Mouse (Mus musculus) liver, embryonic 15.5 days (tissue): ENCODE data around the gene Skint1. TPM values are rescaled to one million over a fixed set of nuclear protein-coding genes. Genes with fewer than 3 reads are reported as not detected.
"Not testable (repeated sequence)": the region's sequence is repeated elsewhere in the genome, so short reads cannot be mapped to it uniquely, and the experiment has no call there.

Source experiments
- ATAC-seq: fragments of 200-750 bp; cut with Nextera tagmentation; 2 replicates; pipeline ENCODE4 v1.8.0; 2017; ENCODE audit warnings: moderate number of reproducible peaks, mild to moderate bottlenecking, moderate library complexity; ENCODE audit not compliant: insufficient read depth
- H3K27ac ChIP-seq: fragments of 300-500 bp; sonication (generic); replicated peaks from 2 replicates; pipeline ENCODE4 v1.5.1; 2015; ENCODE audit warnings: mild to moderate bottlenecking, inconsistent platforms
- H3K27me3 ChIP-seq: fragments of 300-500 bp; sonication (generic); 2 replicates; pipeline ENCODE4 v1.6.1; 2015; ENCODE audit warnings: mild to moderate bottlenecking, inconsistent platforms
- H3K36me3 ChIP-seq: fragments of 300-500 bp; sonication (generic); replicated peaks from 2 replicates; pipeline ENCODE4 v1.6.1; 2015; ENCODE audit warnings: moderate library complexity, mild to moderate bottlenecking, inconsistent platforms
- H3K4me1 ChIP-seq: fragments of 300-500 bp; sonication (generic); replicated peaks from 2 replicates; pipeline ENCODE4 v1.6.1; 2015; ENCODE audit warnings: inconsistent platforms
- H3K4me2 ChIP-seq: fragments of 300-500 bp; sonication (generic); 2 replicates; pipeline ENCODE4 v1.6.1; 2015; ENCODE audit warnings: moderate library complexity, mild to moderate bottlenecking, inconsistent platforms
- H3K4me3 ChIP-seq: fragments of 300-500 bp; sonication (generic); replicated peaks from 2 replicates; pipeline ENCODE4 v1.5.1; 2015; ENCODE audit warnings: mild to moderate bottlenecking, inconsistent platforms
- H3K9ac ChIP-seq: fragments of 300-500 bp; sonication (generic); 2 replicates; pipeline ENCODE4 v1.6.1; 2015; ENCODE audit warnings: moderate library complexity, mild to moderate bottlenecking, inconsistent platforms
- H3K9me3 ChIP-seq: fragments of 300-500 bp; sonication (generic); replicated peaks from 2 replicates; pipeline ENCODE4 v1.6.1; 2016; ENCODE audit warnings: inconsistent platforms
- WGBS: fragments of 180-500 bp; shearing (Covaris S2); methylation state at CpG from one replicate; pipeline ENCODE4 v1.1.7; 2015; ENCODE audit warnings: mixed read lengths; ENCODE audit not compliant: insufficient replicate concordance; 5-methylcytosine and 5-hydroxymethylcytosine counted together
- polyA plus RNA-seq: library from polyadenylated mRNA; unstranded; fragments of >200 nt; fragmentation: Nextera tagmentation; extraction: Ambion mirVana; gene quantifications from 2 replicates; pipeline ENCODE4 v1.2.1, GENCODE M21; 2015

The Skint1 gene
- not detected in 2 replicates for polyA plus RNA-seq

GRCm38 (mm10) chr4:112005969-112006368 is at the start of gene Skint1:
TSS of gene Skint1 (plus strand) at chr4:112006269.
- Histone ChIP-seq H3K27ac (no peak within 1 kb of the TSS), H3K9me3 (no peaks in the 10 kb centered on the region), H3K36me3 (no peaks in the 10 kb centered on the region), H3K27me3 (no peaks in the 10 kb centered on the region), H3K9ac (no peak within 1 kb of the TSS), H3K4me2 (no peak within 1 kb of the TSS), H3K4me3 (no peak within 1 kb of the TSS), H3K4me1 (no peaks in the 10 kb centered on the region)
- ATAC-seq = no peak

DNA sequence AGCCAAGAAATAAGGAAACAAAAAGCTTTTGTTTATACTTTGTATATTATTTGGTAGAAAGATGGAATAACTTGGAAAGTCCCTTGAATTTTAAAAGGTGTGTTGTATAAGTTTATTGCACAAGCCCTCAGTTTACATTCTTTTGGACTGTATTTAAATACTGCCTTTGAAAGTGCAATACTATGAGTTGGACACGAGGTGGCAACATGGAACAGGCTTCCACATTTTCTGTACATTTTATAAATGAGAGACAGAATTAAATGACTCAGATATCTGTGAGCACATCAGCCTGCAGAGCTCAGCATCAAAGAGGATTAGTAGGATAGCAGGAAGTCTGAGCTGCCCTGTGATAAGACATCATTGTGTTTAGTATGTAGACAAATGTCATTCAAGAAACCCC is 44.8 kb upstream of the Skint1 start:
- Histone ChIP-seq H3K4me1 (no peaks in the 10 kb centered on the region), H3K27me3 (no peaks in the 10 kb centered on the region), H3K9ac (no peak overlapping the region), H3K4me2 (no peak overlapping the region), H3K27ac (no peak overlapping the region), H3K36me3 (no peaks in the 10 kb centered on the region), H3K4me3 (no peak overlapping the region), H3K9me3 (no peaks in the 10 kb centered on the region)
- no peak for ATAC-seq
- WGBS = 13% methylated on average over 1 of the region's 1 CpGs

DNA sequence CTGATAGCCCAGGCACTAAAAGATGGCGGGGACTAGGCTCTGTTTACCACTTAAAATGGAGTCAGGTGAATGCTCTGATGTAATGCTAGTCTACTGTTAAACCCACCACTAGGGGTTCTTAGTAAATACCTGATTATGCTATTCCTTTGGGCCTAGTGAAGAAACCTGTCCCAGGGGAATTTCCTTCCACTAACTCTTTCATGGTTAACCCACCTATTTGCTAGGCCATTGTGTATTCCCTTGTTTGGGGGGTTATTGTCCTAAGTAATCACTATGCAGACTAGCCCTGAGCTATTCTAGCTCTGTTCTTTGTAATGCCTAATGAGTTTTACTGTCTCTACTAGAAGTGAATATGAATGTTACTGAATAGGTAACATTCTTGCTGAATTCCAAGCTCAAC is 42.8 kb upstream of the Skint1 start:
- H3K36me3 ChIP-seq, H3K4me3 ChIP-seq, H3K27me3 ChIP-seq, H3K4me2 ChIP-seq, H3K27ac ChIP-seq, H3K9me3 ChIP-seq, H3K4me1 ChIP-seq, H3K9ac ChIP-seq, ATAC-seq: not testable (repeated sequence)
- WGBS = 38% methylated on average over 1 of the region's 1 CpGs

DNA sequence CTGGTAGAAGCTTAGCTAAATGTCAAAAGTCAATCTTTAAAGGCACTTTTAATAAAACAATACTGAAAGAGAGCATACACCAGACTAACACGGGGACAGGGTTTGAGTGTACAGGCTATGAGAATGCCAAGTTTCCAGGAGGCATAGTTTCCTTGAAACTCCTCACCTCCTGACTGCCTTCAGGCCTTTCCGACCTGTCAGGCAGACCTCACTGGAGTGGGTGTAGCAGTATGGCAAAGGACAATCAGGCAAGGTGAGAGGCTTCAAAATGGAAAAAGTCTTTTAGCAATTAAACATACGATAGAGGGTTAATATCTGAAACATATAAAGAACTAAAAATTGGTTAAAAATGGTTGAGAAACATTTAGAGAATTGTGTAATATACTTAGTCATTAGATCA is 42.4 kb upstream of the Skint1 start:
- H3K36me3 ChIP-seq = no peaks in the 10 kb centered on the region
- H3K27ac ChIP-seq = no peak overlapping the region
- no peak for ATAC-seq
- H3K27me3 ChIP-seq = no peaks in the 10 kb centered on the region
- WGBS = 44% methylated on average over 3 of the region's 3 CpGs
- H3K4me3 ChIP-seq = no peak overlapping the region
- H3K9me3 ChIP-seq = no peaks in the 10 kb centered on the region
- H3K4me2 ChIP-seq = no peak overlapping the region
- H3K9ac ChIP-seq = no peak overlapping the region
- no peaks in the 10 kb centered on the region for H3K4me1 ChIP-seq

GRCm38 (mm10) chr4:111972623-111973022 is 33.4 kb upstream of the Skint1 start, which contains the start of gene Skint7:
TSS of gene Skint7 (plus strand) at chr4:111972923.
- no peaks in the 10 kb centered on the region for H3K27me3 ChIP-seq
- no peaks in the 10 kb centered on the region for H3K9me3 ChIP-seq
- H3K36me3 ChIP-seq = no peaks in the 10 kb centered on the region
- no peak within 1 kb of the TSS for H3K27ac ChIP-seq
- no peak for ATAC-seq
- no peaks in the 10 kb centered on the region for H3K4me1 ChIP-seq
- H3K9ac ChIP-seq = no peak within 1 kb of the TSS
- 67% methylated on average over 1 of the region's 1 CpGs for WGBS
- H3K4me3 ChIP-seq = no peak within 1 kb of the TSS
- H3K4me2 ChIP-seq = no peak within 1 kb of the TSS

GRCm38 (mm10) chr4:112071716-112072115 is 65.6 kb downstream of the Skint1 start, which contains the start of gene Skint4:
TSS of gene Skint4 (plus strand) at chr4:112072016.
- no peaks in the 10 kb centered on the region for H3K9me3 ChIP-seq
- H3K36me3 ChIP-seq = no peaks in the 10 kb centered on the region
- H3K27ac ChIP-seq = no peak within 1 kb of the TSS
- H3K4me2 ChIP-seq = no peak within 1 kb of the TSS
- H3K9ac ChIP-seq = no peak within 1 kb of the TSS
- H3K4me1 ChIP-seq = no peaks in the 10 kb centered on the region
- ATAC-seq = no peak
- H3K4me3 ChIP-seq = no peak within 1 kb of the TSS
- H3K27me3 ChIP-seq = no peaks in the 10 kb centered on the region

Other genes with a start within 250 kb of the Skint1 start
- gene Slc5a9, start 103.4 kb upstream of the Skint1 start, polyA plus RNA-seq = 0.24 TPM in 1 of 2 replicates, not detected in the other
- not detected in 2 replicates for gene Skint8, start 86.9 kb upstream of the Skint1 start, polyA plus RNA-seq
- gene Skint7, start 33.3 kb upstream of the Skint1 start, polyA plus RNA-seq = not detected in 2 replicates
- not detected in 2 replicates for gene Skint4, start 65.7 kb downstream of the Skint1 start, polyA plus RNA-seq
- gene Skint3, start 226.0 kb downstream of the Skint1 start, polyA plus RNA-seq = 0.03 TPM in 1 of 2 replicates, not detected in the other